Mouse (Mus musculus): ENCODE results near the gene Cdh23. TPM values are rescaled to one million over a fixed set of nuclear protein-coding genes. Genes with fewer than 3 reads are reported as not detected.

Cdh23 gene
- polyA plus RNA-seq, 1 experiment from 2014 or later: 0.06 TPM

- no peaks in the 10 kb centered on the region for H3K36me3 ChIP-seq
- ATAC-seq (ENCODE audit: insufficient number of reproducible peaks, low FRiP score): no peak
- no peak overlapping the region for H3K27ac ChIP-seq (ENCODE audit: poor library complexity, severe bottlenecking)
- H3K4me3 ChIP-seq: no peak overlapping the region
- H3K27me3 ChIP-seq (replicated peaks): peaks cover 19% of the 10 kb centered on the region; the same call in 1 of the 2 replicates
- H3K9ac ChIP-seq: no peak overlapping the region
- H3K4me2 ChIP-seq: peak overlapping the region; percentile 29; the same call in 1 of the 2 replicates
- H3K4me1 ChIP-seq (replicated peaks): peaks cover 11% of the 10 kb centered on the region
- H3K9me3 ChIP-seq (replicated peaks): peaks cover 7% of the 10 kb centered on the region; the same call in 1 of the 2 replicates
- 22% methylated on average over 13 of the region's 13 CpGs for WGBS
Measured at GRCm38 (mm10) chr10:60635568-60636295, 60.6 kb downstream of the Cdh23 start.

GRCm38 (mm10) chr10:60634391-60634790, 61.9 kb downstream of the Cdh23 start:
- Histone ChIP-seq H3K4me3 (no peak overlapping the region), H3K9ac (no peak overlapping the region), H3K9me3 (replicated peaks) (peaks cover 21% of the 10 kb centered on the region), H3K4me1 (replicated peaks) (peaks cover 11% of the 10 kb centered on the region), H3K27me3 (replicated peaks) (peaks cover 15% of the 10 kb centered on the region; the same call in 1 of the 2 replicates), H3K36me3 (no peaks in the 10 kb centered on the region), H3K27ac (ENCODE audit: poor library complexity, severe bottlenecking) (no peak overlapping the region), H3K4me2 (no peak overlapping the region)
- no peak for ATAC-seq (ENCODE audit: insufficient number of reproducible peaks, low FRiP score)
- WGBS: 45% methylated on average over 9 of the region's 9 CpGs

GRCm38 (mm10) chr10:60626086-60626485, 70.2 kb downstream of the Cdh23 start:
- H3K27me3 ChIP-seq (replicated peaks): peaks cover 4% of the 10 kb centered on the region; the same call in 1 of the 2 replicates
- H3K9ac ChIP-seq: no peak overlapping the region
- peaks cover 27% of the 10 kb centered on the region for H3K9me3 ChIP-seq (replicated peaks)
- 56% methylated on average over 5 of the region's 5 CpGs for WGBS
- no peak overlapping the region for H3K27ac ChIP-seq (ENCODE audit: poor library complexity, severe bottlenecking)
- H3K4me1 ChIP-seq (replicated peaks): no peaks in the 10 kb centered on the region
- no peak overlapping the region for H3K4me2 ChIP-seq
- ATAC-seq (ENCODE audit: insufficient number of reproducible peaks, low FRiP score): no peak
- no peak overlapping the region for H3K4me3 ChIP-seq
- H3K36me3 ChIP-seq: no peaks in the 10 kb centered on the region

GRCm38 (mm10) chr10:60625511-60625910, 70.8 kb downstream of the Cdh23 start:
- Histone ChIP-seq H3K36me3 (no peaks in the 10 kb centered on the region), H3K4me1 (replicated peaks) (no peaks in the 10 kb centered on the region), H3K27ac (ENCODE audit: poor library complexity, severe bottlenecking) (no peak overlapping the region), H3K9me3 (replicated peaks) (peaks cover 23% of the 10 kb centered on the region), H3K27me3 (replicated peaks) (peaks cover 5% of the 10 kb centered on the region; the same call in 1 of the 2 replicates), H3K9ac (no peak overlapping the region), H3K4me2 (no peak overlapping the region), H3K4me3 (no peak overlapping the region)
- ATAC-seq (ENCODE audit: insufficient number of reproducible peaks, low FRiP score): no peak
- WGBS: 69% methylated on average over 3 of the region's 3 CpGs

- Histone ChIP-seq H3K27me3 (replicated peaks) (peaks cover 8% of the 10 kb centered on the region; the same call in 1 of the 2 replicates), H3K4me1 (replicated peaks) (no peaks in the 10 kb centered on the region), H3K4me3 (no peak overlapping the region), H3K36me3 (no peaks in the 10 kb centered on the region), H3K27ac (ENCODE audit: poor library complexity, severe bottlenecking) (no peak overlapping the region), H3K4me2 (no peak overlapping the region), H3K9ac (no peak overlapping the region), H3K9me3 (replicated peaks) (peaks cover 17% of the 10 kb centered on the region)
- 47% methylated on average over 3 of the region's 3 CpGs for whole genome bisulfite sequencing
- no peak for ATAC-seq (ENCODE audit: insufficient number of reproducible peaks, low FRiP score)
Measured at GRCm38 (mm10) chr10:60624945-60625344, 71.3 kb downstream of the Cdh23 start.

GRCm38 (mm10) chr10:60624217-60624708, 72.0 kb downstream of the Cdh23 start:
- peaks cover 10% of the 10 kb centered on the region for H3K9me3 ChIP-seq (replicated peaks)
- H3K27ac ChIP-seq (ENCODE audit: poor library complexity, severe bottlenecking): no peak overlapping the region
- H3K27me3 ChIP-seq (replicated peaks): peaks cover 12% of the 10 kb centered on the region
- H3K4me3 ChIP-seq: no peak overlapping the region
- H3K36me3 ChIP-seq: no peaks in the 10 kb centered on the region
- no peak overlapping the region for H3K9ac ChIP-seq
- WGBS: 61% methylated on average over 14 of the region's 14 CpGs
- H3K4me1 ChIP-seq (replicated peaks): no peaks in the 10 kb centered on the region
- ATAC-seq (ENCODE audit: insufficient number of reproducible peaks, low FRiP score): no peak
- H3K4me2 ChIP-seq: no peak overlapping the region

- no peak overlapping the region for H3K9ac ChIP-seq
- H3K27ac ChIP-seq (ENCODE audit: poor library complexity, severe bottlenecking): no peak overlapping the region
- H3K4me2 ChIP-seq: no peak overlapping the region
- H3K9me3 ChIP-seq (replicated peaks): 0 out of 2 replicates have a peak, but pooled peaks cover 3% of the 10 kb centered on the region
- H3K4me3 ChIP-seq: no peak overlapping the region
- no peaks in the 10 kb centered on the region for H3K36me3 ChIP-seq
- WGBS: 64% methylated on average over 12 of the region's 12 CpGs
- peaks cover 26% of the 10 kb centered on the region for H3K27me3 ChIP-seq (replicated peaks)
- ATAC-seq (ENCODE audit: insufficient number of reproducible peaks, low FRiP score): 0 out of 2 replicates have a peak, but pooled peaks have one; percentile 18
- no peaks in the 10 kb centered on the region for H3K4me1 ChIP-seq (replicated peaks)
Measured at GRCm38 (mm10) chr10:60622836-60623235, 73.5 kb downstream of the Cdh23 start.

GRCm38 (mm10) chr10:60621470-60622170, 74.7 kb downstream of the Cdh23 start:
- no peak overlapping the region for H3K27ac ChIP-seq (ENCODE audit: poor library complexity, severe bottlenecking)
- H3K9ac ChIP-seq: no peak overlapping the region
- 0 out of 2 replicates have a peak, but pooled peaks cover 3% of the 10 kb centered on the region for H3K9me3 ChIP-seq (replicated peaks)
- peaks cover 30% of the 10 kb centered on the region for H3K27me3 ChIP-seq (replicated peaks)
- H3K4me3 ChIP-seq: no peak overlapping the region
- no peak for ATAC-seq (ENCODE audit: insufficient number of reproducible peaks, low FRiP score)
- H3K36me3 ChIP-seq: no peaks in the 10 kb centered on the region
- WGBS: 77% methylated on average over 8 of the region's 8 CpGs
- no peaks in the 10 kb centered on the region for H3K4me1 ChIP-seq (replicated peaks)
- H3K4me2 ChIP-seq: no peak overlapping the region

GRCm38 (mm10) chr10:60615898-60616297, 80.4 kb downstream of the Cdh23 start:
- 51% methylated on average over 5 of the region's 5 CpGs for WGBS
- no peaks in the 10 kb centered on the region; the same call in 1 of the 2 replicates for H3K9me3 ChIP-seq (replicated peaks)
- no peaks in the 10 kb centered on the region for H3K36me3 ChIP-seq
- ATAC-seq (ENCODE audit: insufficient number of reproducible peaks, low FRiP score): 0 out of 2 replicates have a peak, but pooled peaks have one; percentile 45
- H3K27me3 ChIP-seq (replicated peaks): peaks cover 26% of the 10 kb centered on the region
- no peaks in the 10 kb centered on the region for H3K4me1 ChIP-seq (replicated peaks)
- no peak overlapping the region for H3K27ac ChIP-seq (ENCODE audit: poor library complexity, severe bottlenecking)
- no peak overlapping the region for H3K4me3 ChIP-seq
- no peak overlapping the region for H3K4me2 ChIP-seq
- no peak overlapping the region for H3K9ac ChIP-seq

GRCm38 (mm10) chr10:60612893-60613292, 83.4 kb downstream of the Cdh23 start:
- WGBS: 20% methylated on average over 5 of the region's 5 CpGs
- no peak overlapping the region for H3K27ac ChIP-seq (ENCODE audit: poor library complexity, severe bottlenecking)
- no peak overlapping the region for H3K9ac ChIP-seq
- H3K36me3 ChIP-seq: no peaks in the 10 kb centered on the region
- no peaks in the 10 kb centered on the region; the same call in 1 of the 2 replicates for H3K9me3 ChIP-seq (replicated peaks)
- H3K27me3 ChIP-seq (replicated peaks): peaks cover 5% of the 10 kb centered on the region; the same call in 1 of the 2 replicates
- no peak overlapping the region for H3K4me2 ChIP-seq
- no peak for ATAC-seq (ENCODE audit: insufficient number of reproducible peaks, low FRiP score)
- no peaks in the 10 kb centered on the region for H3K4me1 ChIP-seq (replicated peaks)
- H3K4me3 ChIP-seq: no peak overlapping the region

GRCm38 (mm10) chr10:60607166-60607565, 89.1 kb downstream of the Cdh23 start:
- 69% methylated on average over 5 of the region's 5 CpGs for WGBS
- Histone ChIP-seq H3K36me3 (no peaks in the 10 kb centered on the region), H3K9me3 (replicated peaks) (no peaks in the 10 kb centered on the region), H3K4me3 (no peak overlapping the region), H3K4me1 (replicated peaks) (no peaks in the 10 kb centered on the region; the same call in 1 of the 2 replicates), H3K9ac (no peak overlapping the region), H3K27ac (ENCODE audit: poor library complexity, severe bottlenecking) (no peak overlapping the region), H3K27me3 (replicated peaks) (peaks cover 10% of the 10 kb centered on the region), H3K4me2 (no peak overlapping the region)
- no peak for ATAC-seq (ENCODE audit: insufficient number of reproducible peaks, low FRiP score)

Data from heart, embryonic 12.5 days (tissue).